Mouse (Mus musculus): ENCODE results near the gene Slc15a5. TPM values are rescaled to one million over a fixed set of nuclear protein-coding genes. Genes with fewer than 3 reads are reported as not detected.
"Not testable (repeated sequence)": the region's sequence is repeated elsewhere in the genome, so short reads cannot be mapped to it uniquely, and the experiment has no call there.

Gene Slc15a5
- polyA plus RNA-seq, 1 experiment = not detected

DNA sequence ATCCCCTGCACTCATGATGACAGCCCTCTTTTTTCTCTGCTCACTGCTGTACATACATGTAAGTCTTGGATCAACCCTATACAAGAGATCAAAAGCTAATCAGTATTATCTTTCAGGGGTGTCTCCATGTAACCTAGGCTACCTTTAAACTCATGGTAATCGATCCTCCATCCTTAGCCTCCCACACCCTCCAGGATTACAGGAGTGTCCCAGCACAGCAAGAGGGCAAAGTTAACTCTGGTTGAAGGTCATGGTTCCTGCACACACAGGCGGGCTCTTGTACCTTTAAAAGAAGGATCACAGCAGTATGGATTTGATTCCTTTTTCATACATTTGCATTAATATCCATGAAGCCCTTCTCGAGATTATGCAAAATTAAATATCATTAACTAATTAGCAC lies 19.9 kb upstream of the Slc15a5 start:
- H3K27ac ChIP-seq (ENCODE audit: insufficient read depth, low read length) = no peak overlapping the region
- H3K4me1 ChIP-seq (ENCODE audit: control insufficient read depth, insufficient read depth, low read length) = no peaks in the 10 kb centered on the region
- no peaks in the 10 kb centered on the region for H3K9me3 ChIP-seq (replicated peaks; ENCODE audit: control insufficient read depth, insufficient read depth, low read length, poor library complexity, severe bottlenecking)
- no peaks in the 10 kb centered on the region for H3K36me3 ChIP-seq (ENCODE audit: control insufficient read depth, insufficient read depth, low read length, poor library complexity, severe bottlenecking)
- TF ChIP-seq CTCF (IDR thresholded peaks at IDR 0.05; ENCODE audit: low read depth, low read length) (no peak), POLR2A (IDR thresholded peaks at IDR 0.05; ENCODE audit: insufficient read depth, low read length) (no peak), EP300 (IDR thresholded peaks at IDR 0.05; ENCODE audit: insufficient read depth, low read depth, low read length) (no peak)
- no peak overlapping the region for H3K4me3 ChIP-seq (ENCODE audit: low read depth, low read length)
- no peak overlapping the region for H3K9ac ChIP-seq (ENCODE audit: low read depth, poor library complexity, severe bottlenecking)
- H3K27me3 ChIP-seq (ENCODE audit: control insufficient read depth, insufficient read depth, low read length, poor library complexity, severe bottlenecking) = no peaks in the 10 kb centered on the region

DNA sequence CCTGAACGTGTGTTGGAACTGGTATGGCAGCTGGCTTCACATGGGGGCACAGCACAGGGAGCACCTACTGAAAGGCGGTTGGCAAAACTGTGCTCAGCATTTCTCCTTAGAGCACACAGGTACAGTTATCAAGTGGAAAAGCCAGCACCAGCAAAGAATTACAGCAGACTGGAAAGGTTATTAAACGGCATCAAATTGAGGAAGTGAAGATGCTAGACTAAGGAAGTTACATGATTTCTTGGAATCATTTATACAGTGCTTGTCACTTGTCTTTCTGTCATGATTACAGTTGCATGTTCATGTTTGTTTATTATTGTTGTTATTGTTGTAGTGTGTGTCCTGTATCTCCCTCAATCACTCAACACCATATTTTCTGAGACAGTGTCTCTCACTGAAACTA lies 15.3 kb upstream of the Slc15a5 start:
- TF ChIP-seq CTCF (IDR thresholded peaks at IDR 0.05; ENCODE audit: low read depth, low read length) = no peak
- no peak for TF ChIP-seq EP300 (IDR thresholded peaks at IDR 0.05; ENCODE audit: insufficient read depth, low read depth, low read length)
- no peak for TF ChIP-seq POLR2A (IDR thresholded peaks at IDR 0.05; ENCODE audit: insufficient read depth, low read length)
- no peaks in the 10 kb centered on the region for H3K9me3 ChIP-seq (replicated peaks; ENCODE audit: control insufficient read depth, insufficient read depth, low read length, poor library complexity, severe bottlenecking)
- no peak overlapping the region for H3K9ac ChIP-seq (ENCODE audit: low read depth, poor library complexity, severe bottlenecking)
- H3K36me3 ChIP-seq (ENCODE audit: control insufficient read depth, insufficient read depth, low read length, poor library complexity, severe bottlenecking) = no peaks in the 10 kb centered on the region
- no peak overlapping the region for H3K4me3 ChIP-seq (ENCODE audit: low read depth, low read length)
- H3K4me1 ChIP-seq (ENCODE audit: control insufficient read depth, insufficient read depth, low read length) = no peaks in the 10 kb centered on the region
- H3K27ac ChIP-seq (ENCODE audit: insufficient read depth, low read length) = no peak overlapping the region
- no peaks in the 10 kb centered on the region for H3K27me3 ChIP-seq (ENCODE audit: control insufficient read depth, insufficient read depth, low read length, poor library complexity, severe bottlenecking)

DNA sequence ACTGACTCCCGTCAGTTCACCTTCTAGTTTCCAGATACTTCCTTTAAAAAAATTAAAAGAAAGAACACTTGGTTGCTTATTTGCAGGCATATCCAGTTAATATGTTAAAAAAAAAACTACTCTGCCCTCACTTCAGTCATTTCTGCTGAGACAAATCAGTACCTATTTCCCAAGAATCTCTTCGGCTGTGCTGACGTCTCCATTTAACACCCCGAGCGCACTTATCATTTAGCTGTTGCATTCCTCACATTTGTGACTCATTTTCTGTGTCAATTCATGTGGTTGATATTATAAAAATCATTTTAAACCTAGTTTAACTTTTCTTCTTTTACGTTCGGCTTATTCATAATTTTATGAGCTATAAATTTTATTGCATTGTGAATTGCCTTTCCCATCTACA lies 12.7 kb upstream of the Slc15a5 start:
- H3K4me1 ChIP-seq (ENCODE audit: control insufficient read depth, insufficient read depth, low read length) = no peaks in the 10 kb centered on the region
- no peak overlapping the region for H3K9ac ChIP-seq (ENCODE audit: low read depth, poor library complexity, severe bottlenecking)
- TF ChIP-seq POLR2A (IDR thresholded peaks at IDR 0.05; ENCODE audit: insufficient read depth, low read length) (no peak), CTCF (IDR thresholded peaks at IDR 0.05; ENCODE audit: low read depth, low read length) (no peak), EP300 (IDR thresholded peaks at IDR 0.05; ENCODE audit: insufficient read depth, low read depth, low read length) (no peak)
- H3K9me3 ChIP-seq (replicated peaks; ENCODE audit: control insufficient read depth, insufficient read depth, low read length, poor library complexity, severe bottlenecking) = no peaks in the 10 kb centered on the region
- no peak overlapping the region for H3K4me3 ChIP-seq (ENCODE audit: low read depth, low read length)
- H3K27me3 ChIP-seq (ENCODE audit: control insufficient read depth, insufficient read depth, low read length, poor library complexity, severe bottlenecking) = no peaks in the 10 kb centered on the region
- H3K36me3 ChIP-seq (ENCODE audit: control insufficient read depth, insufficient read depth, low read length, poor library complexity, severe bottlenecking) = no peaks in the 10 kb centered on the region
- no peak overlapping the region for H3K27ac ChIP-seq (ENCODE audit: insufficient read depth, low read length)

DNA sequence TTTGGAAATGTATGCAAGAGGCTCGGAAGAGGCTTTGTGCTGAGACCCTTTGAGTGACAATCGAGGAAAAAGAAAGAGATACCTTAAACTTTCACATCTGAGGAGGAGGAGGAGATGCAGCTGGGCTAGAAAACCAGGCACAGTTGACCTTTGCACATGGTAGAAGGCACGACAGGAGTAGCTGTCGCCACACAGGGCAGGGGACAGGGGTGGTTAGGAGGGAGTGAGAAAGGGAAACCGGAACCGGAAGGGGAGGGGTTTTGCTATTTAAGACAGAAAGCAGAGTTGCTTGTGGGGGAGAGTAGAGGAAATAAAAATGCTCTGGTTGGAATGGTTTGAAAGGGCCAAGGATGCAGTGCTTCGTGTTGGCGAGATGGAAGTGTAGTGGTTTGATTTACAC lies 9.4 kb upstream of the Slc15a5 start:
- Histone ChIP-seq H3K27ac (ENCODE audit: insufficient read depth, low read length) (no peak overlapping the region), H3K4me3 (ENCODE audit: low read depth, low read length) (no peak overlapping the region), H3K4me1 (ENCODE audit: control insufficient read depth, insufficient read depth, low read length) (no peaks in the 10 kb centered on the region), H3K27me3 (ENCODE audit: control insufficient read depth, insufficient read depth, low read length, poor library complexity, severe bottlenecking) (no peaks in the 10 kb centered on the region), H3K9me3 (replicated peaks; ENCODE audit: control insufficient read depth, insufficient read depth, low read length, poor library complexity, severe bottlenecking) (no peaks in the 10 kb centered on the region), H3K9ac (ENCODE audit: low read depth, poor library complexity, severe bottlenecking) (no peak overlapping the region), H3K36me3 (ENCODE audit: control insufficient read depth, insufficient read depth, low read length, poor library complexity, severe bottlenecking) (no peaks in the 10 kb centered on the region)
- no peak for TF ChIP-seq EP300 (IDR thresholded peaks at IDR 0.05; ENCODE audit: insufficient read depth, low read depth, low read length)
- no peak for TF ChIP-seq POLR2A (IDR thresholded peaks at IDR 0.05; ENCODE audit: insufficient read depth, low read length)
- TF ChIP-seq CTCF (IDR thresholded peaks at IDR 0.05; ENCODE audit: low read depth, low read length) = no peak

DNA sequence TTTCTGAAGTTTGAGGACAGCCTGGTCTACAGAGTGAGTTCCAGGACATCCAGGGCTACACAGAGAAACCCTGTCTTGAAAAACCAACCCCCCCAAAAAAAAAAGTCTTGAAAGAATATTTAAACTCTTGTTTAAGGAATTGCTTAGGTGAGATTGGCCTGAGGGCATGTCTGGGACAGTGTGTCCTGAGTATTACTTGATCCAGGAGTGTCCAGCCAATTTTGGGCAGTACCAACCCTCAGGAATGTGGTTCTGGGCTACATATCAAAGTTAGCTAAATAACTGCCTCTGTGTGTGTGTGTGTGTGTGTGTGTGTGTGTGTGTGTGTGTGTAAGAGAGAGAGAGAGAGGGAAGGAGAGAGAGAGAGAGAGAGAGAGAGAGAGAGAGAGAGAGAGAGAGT lies 6.7 kb upstream of the Slc15a5 start:
- not testable (repeated sequence) for H3K9ac ChIP-seq (ENCODE audit: low read depth, poor library complexity, severe bottlenecking)

DNA sequence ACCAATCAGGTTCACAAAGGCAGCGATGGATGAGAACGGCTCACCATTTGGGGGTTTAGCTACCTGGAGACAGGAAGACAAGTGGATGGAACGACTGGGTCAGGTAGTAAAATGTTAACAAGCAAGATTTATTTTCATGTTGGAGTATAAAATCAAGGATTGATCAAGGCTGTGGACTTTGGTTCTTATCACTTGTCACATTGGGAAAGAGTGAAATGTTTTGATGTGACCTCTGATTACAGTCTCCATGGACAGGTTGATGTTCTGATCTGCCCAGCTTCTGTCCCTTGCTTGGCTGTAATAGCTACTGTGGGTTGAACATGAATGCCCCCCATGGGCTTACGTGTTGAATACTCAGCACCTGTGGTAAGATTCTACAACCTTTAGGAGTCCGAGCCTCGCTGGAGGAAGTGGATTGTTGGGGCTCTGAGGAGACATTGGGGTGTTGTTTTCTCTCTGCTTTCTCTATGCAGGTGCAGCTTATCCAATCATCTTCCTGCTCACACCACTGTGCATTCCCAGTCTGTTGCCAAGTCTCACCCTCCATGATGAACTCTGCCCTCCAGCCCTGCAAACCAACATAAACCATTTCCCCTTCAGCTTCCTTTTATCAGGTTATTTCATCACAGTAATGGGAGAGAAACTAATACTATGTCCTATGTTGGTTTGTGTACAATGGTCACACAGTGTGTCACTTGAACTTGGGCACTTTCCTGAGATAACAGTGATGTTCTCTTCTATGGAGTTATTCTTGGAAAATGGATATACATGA lies 1.2 kb upstream of the Slc15a5 start:
- no peaks in the 10 kb centered on the region for H3K9me3 ChIP-seq (replicated peaks; ENCODE audit: control insufficient read depth, insufficient read depth, low read length, poor library complexity, severe bottlenecking)
- no peaks in the 10 kb centered on the region for H3K27me3 ChIP-seq (ENCODE audit: control insufficient read depth, insufficient read depth, low read length, poor library complexity, severe bottlenecking)
- no peaks in the 10 kb centered on the region for H3K4me1 ChIP-seq (ENCODE audit: control insufficient read depth, insufficient read depth, low read length)
- H3K4me3 ChIP-seq (ENCODE audit: low read depth, low read length) = no peak overlapping the region
- no peak overlapping the region for H3K9ac ChIP-seq (ENCODE audit: low read depth, poor library complexity, severe bottlenecking)
- no peaks in the 10 kb centered on the region for H3K36me3 ChIP-seq (ENCODE audit: control insufficient read depth, insufficient read depth, low read length, poor library complexity, severe bottlenecking)
- no peak for TF ChIP-seq POLR2A (IDR thresholded peaks at IDR 0.05; ENCODE audit: insufficient read depth, low read length)
- no peak for TF ChIP-seq CTCF (IDR thresholded peaks at IDR 0.05; ENCODE audit: low read depth, low read length)
- TF ChIP-seq EP300 (IDR thresholded peaks at IDR 0.05; ENCODE audit: insufficient read depth, low read depth, low read length) = no peak
- no peak overlapping the region for H3K27ac ChIP-seq (ENCODE audit: insufficient read depth, low read length)

More for the DNA sequence above, 6.7 kb upstream of the Slc15a5 start:
- not testable (repeated sequence) for H3K9me3 ChIP-seq (replicated peaks; ENCODE audit: control insufficient read depth, insufficient read depth, low read length, poor library complexity, severe bottlenecking); H3K27ac ChIP-seq (ENCODE audit: insufficient read depth, low read length); H3K4me1 ChIP-seq (ENCODE audit: control insufficient read depth, insufficient read depth, low read length); H3K27me3 ChIP-seq (ENCODE audit: control insufficient read depth, insufficient read depth, low read length, poor library complexity, severe bottlenecking); H3K4me3 ChIP-seq (ENCODE audit: low read depth, low read length); H3K36me3 ChIP-seq (ENCODE audit: control insufficient read depth, insufficient read depth, low read length, poor library complexity, severe bottlenecking)
